Mouse (Mus musculus): Measurements from ENCODE around the gene Fam19a4. TPM values are rescaled to one million over a fixed set of nuclear protein-coding genes. Genes with fewer than 3 reads are reported as not detected.
"Not testable (repeated sequence)": the region's sequence is repeated elsewhere in the genome, so short reads cannot be mapped to it uniquely, and the experiment has no call there.

The Fam19a4 gene
- polyA plus RNA-seq, 1 experiment from 2014 or later, result 0.18 TPM

- ATAC-seq (replicated peaks; ENCODE audit: extremely low read depth, insufficient read depth, low FRiP score), result no peak
- H3K36me3 ChIP-seq (ENCODE audit: control insufficient read depth, insufficient read depth), result no peaks in the 10 kb centered on the region
- H3K27me3 ChIP-seq (ENCODE audit: control insufficient read depth, insufficient read depth, low read length), result 0 out of 2 replicates have a peak, but pooled peaks cover 2% of the 10 kb centered on the region
- no peaks in the 10 kb centered on the region for H3K4me1 ChIP-seq (ENCODE audit: control insufficient read depth, insufficient read depth, low read length)
- H3K4me3 ChIP-seq (ENCODE audit: low read length), result no peak overlapping the region
- 13% methylated on average over 11 of the region's 11 CpGs for WGBS
- no peaks in the 10 kb centered on the region for H3K9me3 ChIP-seq (replicated peaks; ENCODE audit: control insufficient read depth, low read length)
- H3K4me2 ChIP-seq (ENCODE audit: low read depth, low read length), result peak overlapping the region; percentile 25; the same call in 1 of the 2 replicates
- H3K27ac ChIP-seq (ENCODE audit: low read length), result no peak overlapping the region
- no peak overlapping the region for H3K9ac ChIP-seq (ENCODE audit: low read length)
Measured at GRCm38 (mm10) chr6:97005038-97005437, 55.2 kb downstream of the Fam19a4 start.

DNA sequence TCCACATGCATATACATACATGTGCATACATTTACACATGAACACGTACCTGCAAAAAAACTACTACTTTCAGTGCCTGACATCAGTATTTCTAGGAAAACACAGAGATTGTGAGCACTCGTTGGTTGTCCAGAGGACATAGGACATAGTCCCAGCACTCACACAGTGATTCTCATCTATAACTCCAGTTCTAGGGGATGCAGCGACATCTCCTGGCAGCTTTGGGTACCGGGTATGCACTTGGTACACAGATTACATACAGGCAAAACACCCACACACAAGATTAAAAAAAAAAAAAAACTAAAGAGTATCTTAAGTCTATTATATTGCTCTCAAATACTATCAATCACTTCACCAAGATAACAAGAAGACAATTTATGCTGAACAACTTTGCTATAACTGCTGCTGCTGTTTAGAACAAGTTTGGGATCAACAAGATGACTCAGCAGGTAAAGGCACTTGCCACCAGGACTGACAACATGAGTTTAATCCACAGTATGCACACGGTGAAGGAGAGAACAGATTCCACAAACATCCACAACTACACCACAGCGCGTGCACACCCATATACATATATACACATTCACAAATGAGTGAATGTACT lies 64.6 kb downstream of the Fam19a4 start:
- Histone ChIP-seq H3K9me3 (replicated peaks; ENCODE audit: control insufficient read depth, low read length) (no peaks in the 10 kb centered on the region), H3K4me3 (ENCODE audit: low read length) (no peak overlapping the region), H3K27me3 (ENCODE audit: control insufficient read depth, insufficient read depth, low read length) (no peaks in the 10 kb centered on the region), H3K9ac (ENCODE audit: low read length) (no peak overlapping the region), H3K36me3 (ENCODE audit: control insufficient read depth, insufficient read depth) (no peaks in the 10 kb centered on the region), H3K27ac (ENCODE audit: low read length) (no peak overlapping the region), H3K4me2 (ENCODE audit: low read depth, low read length) (no peak overlapping the region), H3K4me1 (ENCODE audit: control insufficient read depth, insufficient read depth, low read length) (no peaks in the 10 kb centered on the region)
- no peak for ATAC-seq (replicated peaks; ENCODE audit: extremely low read depth, insufficient read depth, low FRiP score)
- 84% methylated on average over 7 of the region's 7 CpGs for WGBS

DNA sequence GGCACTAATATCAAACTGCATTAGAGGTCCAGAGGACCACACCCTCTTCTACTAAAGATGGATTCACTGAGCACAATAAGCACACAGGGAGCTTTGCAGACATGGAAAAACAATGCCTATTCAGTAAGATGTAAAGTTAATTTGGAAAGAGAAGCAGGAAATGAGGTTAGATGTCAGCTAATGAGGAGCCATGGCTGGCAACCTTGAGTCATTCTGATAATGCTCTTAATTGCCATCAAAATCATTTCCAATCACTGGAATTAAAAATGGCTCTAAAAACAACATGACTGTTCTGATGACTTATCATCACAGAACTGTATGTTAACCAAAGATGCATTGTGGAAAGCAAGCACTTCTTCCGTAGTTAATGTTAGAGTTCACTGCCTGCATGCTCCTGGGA lies 68.5 kb downstream of the Fam19a4 start:
- no peaks in the 10 kb centered on the region for H3K4me1 ChIP-seq (ENCODE audit: control insufficient read depth, insufficient read depth, low read length)
- H3K27ac ChIP-seq (ENCODE audit: low read length), result no peak overlapping the region
- H3K4me3 ChIP-seq (ENCODE audit: low read length), result no peak overlapping the region
- H3K36me3 ChIP-seq (ENCODE audit: control insufficient read depth, insufficient read depth), result no peaks in the 10 kb centered on the region
- 83% methylated on average over 1 of the region's 1 CpGs for WGBS
- no peak for ATAC-seq (replicated peaks; ENCODE audit: extremely low read depth, insufficient read depth, low FRiP score)
- H3K9ac ChIP-seq (ENCODE audit: low read length), result no peak overlapping the region
- H3K9me3 ChIP-seq (replicated peaks; ENCODE audit: control insufficient read depth, low read length), result no peaks in the 10 kb centered on the region
- H3K4me2 ChIP-seq (ENCODE audit: low read depth, low read length), result no peak overlapping the region
- H3K27me3 ChIP-seq (ENCODE audit: control insufficient read depth, insufficient read depth, low read length), result no peaks in the 10 kb centered on the region

DNA sequence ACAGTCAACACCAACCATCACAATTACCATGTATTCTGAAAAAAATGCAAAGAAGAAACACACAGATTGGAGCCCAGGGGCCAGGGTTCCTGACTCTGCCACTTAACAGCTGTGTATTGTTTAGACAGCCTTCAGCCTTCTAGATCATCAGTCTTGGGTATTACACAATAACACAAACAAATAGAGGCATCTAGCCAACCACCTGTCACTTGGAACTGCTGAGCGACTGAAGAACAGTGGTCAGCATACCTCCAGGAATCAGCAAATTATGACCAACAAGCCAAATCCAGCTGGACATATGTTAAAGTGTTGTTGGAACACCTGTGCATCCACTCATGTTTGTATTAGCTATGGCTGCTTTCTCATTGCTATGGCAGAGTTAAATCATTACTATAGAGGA lies 82.7 kb downstream of the Fam19a4 start:
- no peak for ATAC-seq (replicated peaks; ENCODE audit: extremely low read depth, insufficient read depth, low FRiP score)
- H3K4me3 ChIP-seq (ENCODE audit: low read length), result no peak overlapping the region
- H3K4me2 ChIP-seq (ENCODE audit: low read depth, low read length), result no peak overlapping the region
- 80% methylated on average over 1 of the region's 1 CpGs for WGBS
- no peaks in the 10 kb centered on the region for H3K9me3 ChIP-seq (replicated peaks; ENCODE audit: control insufficient read depth, low read length)
- no peak overlapping the region for H3K27ac ChIP-seq (ENCODE audit: low read length)
- no peak overlapping the region for H3K9ac ChIP-seq (ENCODE audit: low read length)
- no peaks in the 10 kb centered on the region for H3K36me3 ChIP-seq (ENCODE audit: control insufficient read depth, insufficient read depth)
- H3K27me3 ChIP-seq (ENCODE audit: control insufficient read depth, insufficient read depth, low read length), result no peaks in the 10 kb centered on the region
- H3K4me1 ChIP-seq (ENCODE audit: control insufficient read depth, insufficient read depth, low read length), result no peaks in the 10 kb centered on the region

GRCm38 (mm10) chr6:96944796-96945195 lies 115.4 kb downstream of the Fam19a4 start:
- WGBS, result 9% methylated on average over 2 of the region's 2 CpGs
- no peaks in the 10 kb centered on the region for H3K27me3 ChIP-seq (ENCODE audit: control insufficient read depth, insufficient read depth, low read length)
- no peak overlapping the region for H3K27ac ChIP-seq (ENCODE audit: low read length)
- no peak overlapping the region for H3K4me3 ChIP-seq (ENCODE audit: low read length)
- ATAC-seq (replicated peaks; ENCODE audit: extremely low read depth, insufficient read depth, low FRiP score), result peak; percentile 75
- H3K4me2 ChIP-seq (ENCODE audit: low read depth, low read length), result no peak overlapping the region
- H3K9me3 ChIP-seq (replicated peaks; ENCODE audit: control insufficient read depth, low read length), result no peaks in the 10 kb centered on the region
- H3K9ac ChIP-seq (ENCODE audit: low read length), result no peak overlapping the region
- H3K4me1 ChIP-seq (ENCODE audit: control insufficient read depth, insufficient read depth, low read length), result no peaks in the 10 kb centered on the region
- no peaks in the 10 kb centered on the region for H3K36me3 ChIP-seq (ENCODE audit: control insufficient read depth, insufficient read depth)

DNA sequence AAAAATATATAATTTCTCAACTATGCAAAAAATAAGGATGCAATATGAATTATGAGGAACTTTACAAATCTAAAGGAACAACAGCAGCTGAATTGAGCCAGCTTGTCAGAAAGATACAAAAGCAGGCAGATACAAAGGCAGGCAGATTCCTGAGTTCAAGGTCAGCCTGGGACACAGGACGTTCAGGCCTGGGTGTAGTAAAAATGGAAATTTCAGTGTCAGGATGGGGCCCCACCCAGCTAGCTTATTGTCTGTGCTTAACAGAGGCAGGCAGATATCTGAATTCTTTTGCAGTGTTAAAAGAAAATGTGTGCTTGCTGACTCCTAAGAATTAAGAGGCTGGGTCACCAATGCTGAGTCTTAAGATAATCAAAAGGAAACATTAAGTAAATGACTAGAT lies 124.4 kb downstream of the Fam19a4 start:
- no peak overlapping the region for H3K4me3 ChIP-seq (ENCODE audit: low read length)
- no peak overlapping the region for H3K27ac ChIP-seq (ENCODE audit: low read length)
- H3K4me1 ChIP-seq (ENCODE audit: control insufficient read depth, insufficient read depth, low read length), result no peaks in the 10 kb centered on the region
- H3K9ac ChIP-seq (ENCODE audit: low read length), result no peak overlapping the region
- no peaks in the 10 kb centered on the region for H3K27me3 ChIP-seq (ENCODE audit: control insufficient read depth, insufficient read depth, low read length)
- no peaks in the 10 kb centered on the region for H3K36me3 ChIP-seq (ENCODE audit: control insufficient read depth, insufficient read depth)
- no peak for ATAC-seq (replicated peaks; ENCODE audit: extremely low read depth, insufficient read depth, low FRiP score)
- WGBS, result 42% methylated on average over 1 of the region's 1 CpGs
- H3K4me2 ChIP-seq (ENCODE audit: low read depth, low read length), result no peak overlapping the region
- no peaks in the 10 kb centered on the region for H3K9me3 ChIP-seq (replicated peaks; ENCODE audit: control insufficient read depth, low read length)

- H3K9ac ChIP-seq (ENCODE audit: low read length), result no peak overlapping the region
- no peak overlapping the region for H3K4me3 ChIP-seq (ENCODE audit: low read length)
- 52% methylated on average over 8 of the region's 8 CpGs for WGBS
- no peaks in the 10 kb centered on the region for H3K4me1 ChIP-seq (ENCODE audit: control insufficient read depth, insufficient read depth, low read length)
- H3K4me2 ChIP-seq (ENCODE audit: low read depth, low read length), result no peak overlapping the region
- no peaks in the 10 kb centered on the region for H3K9me3 ChIP-seq (replicated peaks; ENCODE audit: control insufficient read depth, low read length)
- no peak overlapping the region for H3K27ac ChIP-seq (ENCODE audit: low read length)
- no peaks in the 10 kb centered on the region for H3K36me3 ChIP-seq (ENCODE audit: control insufficient read depth, insufficient read depth)
- ATAC-seq (replicated peaks; ENCODE audit: extremely low read depth, insufficient read depth, low FRiP score), result no peak
- no peaks in the 10 kb centered on the region for H3K27me3 ChIP-seq (ENCODE audit: control insufficient read depth, insufficient read depth, low read length)
Measured at GRCm38 (mm10) chr6:96909061-96909480, 151.1 kb downstream of the Fam19a4 start.

GRCm38 (mm10) chr6:96877105-96877504 lies 183.1 kb downstream of the Fam19a4 start:
- H3K4me3 ChIP-seq (ENCODE audit: low read length); H3K4me1 ChIP-seq (ENCODE audit: control insufficient read depth, insufficient read depth, low read length); H3K9me3 ChIP-seq (replicated peaks; ENCODE audit: control insufficient read depth, low read length); ATAC-seq (replicated peaks; ENCODE audit: extremely low read depth, insufficient read depth, low FRiP score); H3K27ac ChIP-seq (ENCODE audit: low read length); H3K27me3 ChIP-seq (ENCODE audit: control insufficient read depth, insufficient read depth, low read length); H3K9ac ChIP-seq (ENCODE audit: low read length); H3K4me2 ChIP-seq (ENCODE audit: low read depth, low read length); H3K36me3 ChIP-seq (ENCODE audit: control insufficient read depth, insufficient read depth): not testable (repeated sequence)
- WGBS, result 84% methylated on average over 18 of the region's 18 CpGs

DNA sequence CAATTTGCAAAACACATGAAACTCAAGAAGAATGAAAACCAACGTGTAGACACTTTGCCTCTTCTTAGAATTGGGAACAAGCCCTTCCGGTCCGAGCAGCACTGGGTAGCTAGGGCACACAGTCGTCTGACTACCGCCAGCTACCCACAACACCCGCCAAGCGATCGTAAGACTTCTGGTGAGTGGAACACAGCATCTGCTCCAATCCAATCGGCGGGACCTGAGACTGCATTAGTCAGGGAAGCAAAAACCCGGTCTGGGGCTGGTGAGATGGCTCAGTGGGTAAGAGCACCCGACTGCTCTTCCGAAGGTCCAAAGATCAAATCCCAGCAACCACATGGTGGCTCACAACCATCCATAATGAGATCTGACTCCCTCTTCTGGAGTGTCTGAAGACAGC lies 183.6 kb downstream of the Fam19a4 start:
- not testable (repeated sequence) for ATAC-seq (replicated peaks; ENCODE audit: extremely low read depth, insufficient read depth, low FRiP score); H3K9me3 ChIP-seq (replicated peaks; ENCODE audit: control insufficient read depth, low read length); H3K27me3 ChIP-seq (ENCODE audit: control insufficient read depth, insufficient read depth, low read length); H3K4me3 ChIP-seq (ENCODE audit: low read length); H3K4me2 ChIP-seq (ENCODE audit: low read depth, low read length); H3K36me3 ChIP-seq (ENCODE audit: control insufficient read depth, insufficient read depth); H3K27ac ChIP-seq (ENCODE audit: low read length); H3K4me1 ChIP-seq (ENCODE audit: control insufficient read depth, insufficient read depth, low read length); H3K9ac ChIP-seq (ENCODE audit: low read length)
- WGBS, result 84% methylated on average over 13 of the region's 13 CpGs

Data from heart, embryonic 16.5 days (tissue).